Mouse (Mus musculus) forebrain, embryonic 14.5 days (tissue): ENCODE data around the gene Sox6. TPM values are rescaled to one million over a fixed set of nuclear protein-coding genes. Genes with fewer than 3 reads are reported as not detected.

Experiments used
- ATAC-seq: fragments of 200-750 bp; cut with Nextera tagmentation; 2 replicates; pipeline ENCODE4 v1.8.0; 2017; ENCODE audit warnings: mild to moderate bottlenecking, moderate library complexity
- DNase-seq: peaks from one replicate; pipeline ENCODE4 v3.0.0-alpha.2; 2015; ENCODE audit warnings: low spot score
- H3K27ac ChIP-seq: fragments of 300-500 bp; sonication (generic); 2 replicates; pipeline ENCODE4 v1.5.1; 2014; ENCODE audit warnings: low read depth, mild to moderate bottlenecking, control low read depth, low read length, moderate library complexity
- H3K27me3 ChIP-seq: fragments of 300-500 bp; sonication (generic); replicated peaks from 2 replicates; pipeline ENCODE4 v1.6.1; 2014; ENCODE audit warnings: low read length, control low read depth, mixed read lengths; ENCODE audit not compliant: control insufficient read depth, insufficient read depth
- H3K36me3 ChIP-seq: fragments of 300-500 bp; sonication (generic); 2 replicates; pipeline ENCODE4 v1.6.1; 2014; ENCODE audit warnings: low read length, control low read depth; ENCODE audit not compliant: control insufficient read depth, insufficient read depth
- H3K4me1 ChIP-seq: fragments of 300-500 bp; sonication (generic); 2 replicates; pipeline ENCODE4 v1.6.1; 2014; ENCODE audit warnings: antibody characterized with exemption, low read length, control low read depth; ENCODE audit not compliant: control insufficient read depth, insufficient read depth
- H3K4me2 ChIP-seq: fragments of 300-500 bp; sonication (generic); 2 replicates; pipeline ENCODE4 v1.6.1; 2014; ENCODE audit warnings: mild to moderate bottlenecking, control low read depth, low read length
- H3K4me3 ChIP-seq: fragments of 300-500 bp; sonication (generic); 2 replicates; pipeline ENCODE4 v1.5.1; 2014; ENCODE audit warnings: low read depth, low read length, control low read depth
- H3K9ac ChIP-seq: fragments of 300-500 bp; sonication (generic); 2 replicates; pipeline ENCODE4 v1.6.1; 2014; ENCODE audit warnings: mild to moderate bottlenecking, low read length, control low read depth, moderate library complexity
- H3K9me3 ChIP-seq: fragments of 300-500 bp; sonication (generic); replicated peaks from 2 replicates; pipeline ENCODE4 v1.6.1; 2016; ENCODE audit warnings: low read length, control low read depth, mixed read lengths; ENCODE audit not compliant: control insufficient read depth
- WGBS: fragments of 180-500 bp; shearing (Covaris S2); extraction: QIAGEN DNeasy Blood & Tissue Kit; methylation state at CpG from one replicate; pipeline ENCODE4 v1.1.7; 2014; 5-methylcytosine and 5-hydroxymethylcytosine counted together
- polyA plus RNA-seq: library from polyadenylated mRNA; unstranded; fragments of >200 nt; fragmentation: Nextera tagmentation; extraction: Ambion mirVana; gene quantifications from 2 replicates; pipeline ENCODE4 v1.2.1, GENCODE M21; 2014

Sox6 gene
- polyA plus RNA-seq, 1 experiment from 2014 or later, result 78.4 TPM

DNA sequence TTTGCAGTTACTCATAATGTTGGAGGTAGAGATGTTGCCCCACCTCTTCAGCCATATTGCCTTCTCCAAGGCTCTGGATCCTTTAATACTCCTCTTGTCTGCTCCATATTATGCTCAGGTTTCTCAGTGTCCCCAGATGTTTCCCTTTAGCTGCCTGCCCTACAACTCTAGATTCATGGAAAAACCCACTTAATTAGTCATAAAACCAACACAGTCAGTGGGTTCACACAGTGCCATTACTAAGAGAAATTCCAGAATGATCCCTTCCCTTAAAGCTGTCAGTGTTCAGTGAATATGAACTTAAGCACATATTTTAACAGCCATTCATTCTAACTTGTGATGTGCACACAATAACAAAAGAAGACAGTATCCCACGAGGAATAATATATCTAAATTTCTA lies 101.7 kb downstream of the Sox6 start:
- H3K36me3 ChIP-seq, result peaks cover 3% of the 10 kb centered on the region; the same call in 1 of the 2 replicates
- ATAC-seq, result no peak
- no peak for DNase-seq
- H3K4me3 ChIP-seq, result no peak overlapping the region
- no peak overlapping the region for H3K4me2 ChIP-seq
- H3K9ac ChIP-seq, result no peak overlapping the region
- no peak overlapping the region for H3K27ac ChIP-seq
- no peaks in the 10 kb centered on the region for H3K9me3 ChIP-seq
- 78% methylated on average over 1 of the region's 1 CpGs for WGBS
- H3K27me3 ChIP-seq, result no peaks in the 10 kb centered on the region
- no peaks in the 10 kb centered on the region for H3K4me1 ChIP-seq

- Histone ChIP-seq H3K36me3 (no peaks in the 10 kb centered on the region), H3K9ac (no peak overlapping the region), H3K27ac (no peak overlapping the region), H3K4me3 (no peak overlapping the region), H3K4me2 (no peak overlapping the region), H3K4me1 (peaks cover 7% of the 10 kb centered on the region), H3K9me3 (no peaks in the 10 kb centered on the region), H3K27me3 (no peaks in the 10 kb centered on the region)
- ATAC-seq, result no peak
- no peak for DNase-seq
- WGBS, result 96% methylated on average over 1 of the region's 1 CpGs
Measured at GRCm38 (mm10) chr7:115915338-115915737, 123.3 kb downstream of the Sox6 start.

GRCm38 (mm10) chr7:115910313-115910712 lies 128.3 kb downstream of the Sox6 start:
- ATAC-seq (no peak), DNase-seq (no peak)
- no peak overlapping the region for H3K27ac ChIP-seq
- no peaks in the 10 kb centered on the region for H3K27me3 ChIP-seq
- H3K4me2 ChIP-seq, result no peak overlapping the region
- H3K4me3 ChIP-seq, result no peak overlapping the region
- peaks cover 2% of the 10 kb centered on the region for H3K4me1 ChIP-seq
- no peaks in the 10 kb centered on the region for H3K36me3 ChIP-seq
- 94% methylated on average over 1 of the region's 1 CpGs for WGBS
- no peaks in the 10 kb centered on the region for H3K9me3 ChIP-seq
- no peak overlapping the region for H3K9ac ChIP-seq

GRCm38 (mm10) chr7:115904798-115905207 lies 133.8 kb downstream of the Sox6 start:
- H3K27me3 ChIP-seq, result no peaks in the 10 kb centered on the region
- no peaks in the 10 kb centered on the region for H3K9me3 ChIP-seq
- ATAC-seq (peak; percentile 42; the same call in 1 of the 2 replicates), DNase-seq (peak; percentile 58)
- no peak overlapping the region for H3K4me3 ChIP-seq
- H3K4me2 ChIP-seq, result peak overlapping the region; percentile 24; the same call in 1 of the 2 replicates
- no peak overlapping the region for H3K27ac ChIP-seq
- H3K4me1 ChIP-seq, result peaks cover 20% of the 10 kb centered on the region
- H3K36me3 ChIP-seq, result no peaks in the 10 kb centered on the region
- 45% methylated on average over 9 of the region's 9 CpGs for WGBS
- no peak overlapping the region for H3K9ac ChIP-seq

- no peak overlapping the region for H3K27ac ChIP-seq
- H3K27me3 ChIP-seq, result no peaks in the 10 kb centered on the region
- H3K36me3 ChIP-seq, result no peaks in the 10 kb centered on the region
- peak overlapping the region; percentile 24; the same call in 1 of the 2 replicates for H3K4me2 ChIP-seq
- 22% methylated on average over 5 of the region's 5 CpGs for WGBS
- H3K9ac ChIP-seq, result no peak overlapping the region
- ATAC-seq, result peak; percentile 68; the same call in 1 of the 2 replicates
- no peaks in the 10 kb centered on the region for H3K9me3 ChIP-seq
- DNase-seq, result peak; percentile 55
- H3K4me1 ChIP-seq, result peaks cover 20% of the 10 kb centered on the region
- no peak overlapping the region for H3K4me3 ChIP-seq
Measured at GRCm38 (mm10) chr7:115903931-115904797, 134.4 kb downstream of the Sox6 start.

DNA sequence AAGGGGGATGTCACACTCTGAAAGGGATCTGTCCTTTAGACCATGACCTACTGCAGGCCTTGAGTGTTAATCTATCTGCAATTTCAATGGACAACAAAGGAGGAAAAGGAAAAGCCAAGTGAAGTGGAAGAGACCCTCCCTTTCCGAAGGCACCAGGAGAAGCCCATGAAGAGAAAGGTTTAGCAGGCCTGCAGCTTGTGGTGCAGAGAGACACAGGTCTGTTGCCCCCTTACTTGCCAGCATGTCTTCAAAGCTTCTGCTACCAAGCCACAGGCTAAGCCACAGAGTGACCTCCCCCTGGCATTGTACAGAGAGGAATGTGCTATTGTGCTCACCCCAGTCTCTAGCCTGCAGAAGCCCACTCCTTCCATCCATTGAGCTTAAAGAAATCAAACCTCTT lies 135.2 kb downstream of the Sox6 start:
- Histone ChIP-seq H3K4me2 (no peak overlapping the region), H3K27me3 (no peaks in the 10 kb centered on the region), H3K36me3 (no peaks in the 10 kb centered on the region), H3K9me3 (no peaks in the 10 kb centered on the region), H3K9ac (no peak overlapping the region), H3K4me3 (no peak overlapping the region), H3K27ac (no peak overlapping the region), H3K4me1 (peaks cover 20% of the 10 kb centered on the region)
- 9% methylated on average over 1 of the region's 1 CpGs for WGBS
- DNase-seq (no peak), ATAC-seq (no peak)

DNA sequence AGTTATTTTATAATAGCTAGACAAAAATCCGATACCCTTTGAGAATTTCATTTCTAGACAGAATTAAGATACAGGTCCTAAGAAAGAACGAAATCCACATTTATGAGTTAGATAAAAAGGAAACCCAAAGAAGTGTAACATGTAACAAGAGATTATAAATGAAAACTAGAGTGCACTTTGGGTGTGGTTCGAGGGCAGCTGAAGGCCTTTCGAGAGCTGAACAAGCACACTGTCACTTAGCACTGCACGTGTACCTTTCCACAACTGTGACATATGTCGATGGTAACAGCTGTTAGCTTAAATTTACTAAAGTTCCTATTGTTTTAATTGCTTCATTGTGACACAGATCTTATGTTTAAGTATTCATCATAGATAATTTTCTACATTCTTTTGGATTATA lies 142.8 kb downstream of the Sox6 start:
- Histone ChIP-seq H3K9ac (no peak overlapping the region), H3K27ac (no peak overlapping the region), H3K4me2 (no peak overlapping the region), H3K27me3 (no peaks in the 10 kb centered on the region), H3K4me3 (no peak overlapping the region), H3K9me3 (no peaks in the 10 kb centered on the region), H3K36me3 (no peaks in the 10 kb centered on the region), H3K4me1 (no peaks in the 10 kb centered on the region)
- ATAC-seq, result no peak
- WGBS, result 85% methylated on average over 6 of the region's 6 CpGs
- DNase-seq, result no peak

- Histone ChIP-seq H3K9me3 (no peaks in the 10 kb centered on the region), H3K27me3 (no peaks in the 10 kb centered on the region), H3K4me3 (no peak overlapping the region), H3K4me2 (no peak overlapping the region), H3K4me1 (no peaks in the 10 kb centered on the region), H3K36me3 (no peaks in the 10 kb centered on the region), H3K27ac (no peak overlapping the region), H3K9ac (no peak overlapping the region)
- no peak for DNase-seq
- no peak for ATAC-seq
- 89% methylated on average over 4 of the region's 4 CpGs for WGBS
Measured at GRCm38 (mm10) chr7:115895028-115895671, 143.4 kb downstream of the Sox6 start.

DNA sequence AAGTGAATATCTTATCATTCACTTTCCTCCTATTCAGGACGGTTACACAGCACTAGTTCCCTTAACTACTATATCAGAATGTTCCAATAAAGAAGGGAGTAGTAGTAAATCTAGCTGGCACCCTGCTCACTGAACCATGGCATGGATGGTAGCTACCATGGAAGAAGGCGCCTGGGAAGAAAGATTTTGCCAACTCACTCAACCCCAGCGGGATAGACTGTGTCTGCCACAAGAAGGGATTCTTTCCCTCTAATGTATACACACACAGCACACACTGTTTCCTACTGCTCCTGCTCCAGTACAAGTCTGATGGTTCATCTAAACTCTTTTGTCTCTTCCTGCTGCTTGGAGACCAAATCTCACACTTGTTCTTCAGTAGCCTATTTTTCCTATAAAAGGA lies 147.1 kb downstream of the Sox6 start:
- DNase-seq (no peak), ATAC-seq (no peak)
- H3K27me3 ChIP-seq, result no peaks in the 10 kb centered on the region
- no peaks in the 10 kb centered on the region for H3K36me3 ChIP-seq
- no peak overlapping the region for H3K4me2 ChIP-seq
- H3K9ac ChIP-seq, result no peak overlapping the region
- H3K27ac ChIP-seq, result no peak overlapping the region
- 0 out of 2 replicates have a peak, but pooled peaks cover 2% of the 10 kb centered on the region for H3K4me1 ChIP-seq
- WGBS, result 95% methylated on average over 3 of the region's 3 CpGs
- H3K4me3 ChIP-seq, result no peak overlapping the region
- H3K9me3 ChIP-seq, result no peaks in the 10 kb centered on the region
